Mouse (Mus musculus) limb, embryonic 12.5 days (tissue): ENCODE results near the gene Scml4. TPM values are rescaled to one million over a fixed set of nuclear protein-coding genes. Genes with fewer than 3 reads are reported as not detected.

Source experiments
- ATAC-seq: fragments of 200-750 bp; cut with Nextera tagmentation; 2 replicates; pipeline ENCODE4 v1.8.0; 2017; ENCODE audit warnings: low read depth, moderate TSS enrichment; ENCODE audit not compliant: insufficient number of reproducible peaks, insufficient read depth, low FRiP score, low TSS enrichment
- H3K27ac ChIP-seq: fragments of 300-500 bp; sonication (generic); 2 replicates; pipeline ENCODE4 v1.5.1; 2016; ENCODE audit warnings: mild to moderate bottlenecking, moderate library complexity
- H3K27me3 ChIP-seq: fragments of 300-500 bp; sonication (generic); 2 replicates; pipeline ENCODE4 v1.6.1; 2016; ENCODE audit warnings: mild to moderate bottlenecking, moderate library complexity
- H3K36me3 ChIP-seq: fragments of 300-500 bp; sonication (generic); 2 replicates; pipeline ENCODE4 v1.6.1; 2016; ENCODE audit warnings: mild to moderate bottlenecking, moderate library complexity
- H3K4me1 ChIP-seq: fragments of 300-500 bp; sonication (generic); replicated peaks from 2 replicates; pipeline ENCODE4 v1.6.1; 2016
- H3K4me2 ChIP-seq: fragments of 300-500 bp; sonication (generic); 2 replicates; pipeline ENCODE4 v1.6.1; 2016; ENCODE audit warnings: mild to moderate bottlenecking, moderate library complexity
- H3K4me3 ChIP-seq: fragments of 300-500 bp; sonication (generic); replicated peaks from 2 replicates; pipeline ENCODE4 v1.5.1; 2016; ENCODE audit warnings: mild to moderate bottlenecking
- H3K9ac ChIP-seq: fragments of 300-500 bp; sonication (generic); replicated peaks from 2 replicates; pipeline ENCODE4 v1.6.1; 2016; ENCODE audit warnings: mild to moderate bottlenecking, moderate library complexity
- H3K9me3 ChIP-seq: fragments of 300-500 bp; sonication (generic); 2 replicates; pipeline ENCODE4 v1.6.1; 2016; ENCODE audit warnings: mild to moderate bottlenecking, moderate library complexity
- WGBS: fragments of 180-500 bp; shearing (Covaris S2); methylation state at CpG from one replicate; pipeline ENCODE4 v1.1.7; 2016; 5-methylcytosine and 5-hydroxymethylcytosine counted together
- polyA plus RNA-seq: library from polyadenylated mRNA; unstranded; fragments of >200 nt; fragmentation: Nextera tagmentation; extraction: Ambion mirVana; gene quantifications from 2 replicates; pipeline ENCODE4 v1.2.1, GENCODE M21; 2016

The Scml4 gene
- polyA plus RNA-seq, 1 experiment from 2014 or later, result 0.89 TPM

DNA sequence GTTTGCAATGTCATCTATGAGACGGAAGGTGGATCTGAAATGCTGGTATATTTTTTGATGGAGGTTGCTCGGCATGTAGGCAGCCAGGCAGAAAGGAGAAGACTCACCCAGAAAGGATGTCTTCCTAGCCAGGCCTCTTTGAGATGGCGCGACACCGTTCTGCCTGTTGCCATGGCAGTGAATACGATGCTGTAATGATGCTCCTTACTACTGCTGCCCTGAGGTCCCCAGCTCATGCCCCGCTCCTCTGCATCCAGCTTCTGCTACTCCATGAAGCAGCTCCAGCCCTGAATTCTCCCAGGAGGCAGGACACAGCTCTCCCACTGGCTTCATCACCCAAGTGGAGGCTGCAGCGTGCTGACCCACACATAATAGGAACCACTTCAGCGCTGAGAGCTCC lies 130.8 kb downstream of the Scml4 start:
- H3K9ac ChIP-seq, result no peak overlapping the region
- H3K36me3 ChIP-seq, result no peaks in the 10 kb centered on the region
- no peaks in the 10 kb centered on the region for H3K9me3 ChIP-seq
- peaks cover 29% of the 10 kb centered on the region; the same call in 1 of the 2 replicates for H3K27me3 ChIP-seq
- 73% methylated on average over 9 of the region's 9 CpGs for WGBS
- no peak overlapping the region for H3K27ac ChIP-seq
- no peak overlapping the region for H3K4me3 ChIP-seq
- peaks cover 51% of the 10 kb centered on the region for H3K4me1 ChIP-seq
- H3K4me2 ChIP-seq, result no peak overlapping the region
- no peak for ATAC-seq

DNA sequence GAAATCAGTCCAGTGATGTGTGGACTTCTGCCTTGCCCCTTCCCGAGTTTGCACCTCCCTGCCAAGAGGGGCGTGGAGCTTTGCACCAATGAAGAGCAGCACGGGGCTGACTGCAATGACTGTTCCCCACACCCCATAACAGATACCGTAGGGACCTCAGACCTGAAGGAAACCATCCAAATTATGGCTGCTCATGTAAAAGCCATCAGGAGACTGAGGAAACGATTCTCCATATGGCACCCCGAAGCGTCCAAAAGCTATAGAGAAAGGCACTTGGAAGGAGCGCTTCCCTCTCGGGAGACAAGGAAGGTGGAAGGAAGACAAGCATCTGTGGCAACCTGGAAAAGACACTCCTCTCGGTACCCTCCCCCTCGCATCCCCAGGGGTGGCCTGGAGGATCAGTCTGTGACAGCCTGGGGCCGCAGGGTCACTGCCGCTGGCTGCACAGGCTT lies 134.2 kb downstream of the Scml4 start:
- 0 out of 2 replicates have a peak overlapping the region, but pooled peaks have one; percentile 35 for H3K27ac ChIP-seq
- H3K4me1 ChIP-seq, result peaks cover 40% of the 10 kb centered on the region
- ATAC-seq, result peak; percentile 52; the same call in 1 of the 2 replicates
- H3K9me3 ChIP-seq, result no peaks in the 10 kb centered on the region
- no peaks in the 10 kb centered on the region for H3K36me3 ChIP-seq
- peaks cover 29% of the 10 kb centered on the region; the same call in 1 of the 2 replicates for H3K27me3 ChIP-seq
- no peak overlapping the region for H3K4me3 ChIP-seq
- 13% methylated on average over 13 of the region's 13 CpGs for WGBS
- H3K9ac ChIP-seq, result no peak overlapping the region
- H3K4me2 ChIP-seq, result peak overlapping the region; percentile 42

DNA sequence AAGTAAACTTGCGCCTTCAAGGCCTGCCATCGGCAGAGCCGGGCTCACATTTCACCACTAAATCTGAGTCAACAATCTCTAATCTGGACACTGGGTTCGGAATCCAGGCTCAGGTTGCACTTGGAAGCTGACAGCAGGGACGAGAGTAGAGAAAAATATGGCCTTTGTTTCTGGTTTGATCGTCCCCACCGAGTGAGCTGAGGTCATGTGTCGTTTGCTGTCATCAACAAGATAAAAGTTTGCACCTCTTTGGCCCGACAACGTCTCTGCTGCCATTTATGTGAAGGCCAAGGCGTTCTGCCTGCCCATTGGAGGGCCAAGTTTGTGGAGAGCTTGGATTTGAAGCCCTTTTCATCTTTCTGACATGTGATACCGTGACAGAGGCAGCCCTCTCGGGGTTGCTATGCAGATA lies 135.3 kb downstream of the Scml4 start:
- peak overlapping the region; percentile 73 for H3K27ac ChIP-seq
- ATAC-seq, result no peak
- H3K9ac ChIP-seq, result no peak overlapping the region
- H3K4me2 ChIP-seq, result peak overlapping the region; percentile 2; the same call in 1 of the 2 replicates
- no peaks in the 10 kb centered on the region for H3K9me3 ChIP-seq
- H3K27me3 ChIP-seq, result peaks cover 28% of the 10 kb centered on the region; the same call in 1 of the 2 replicates
- no peak overlapping the region for H3K4me3 ChIP-seq
- peaks cover 40% of the 10 kb centered on the region for H3K4me1 ChIP-seq
- 15% methylated on average over 13 of the region's 13 CpGs for WGBS
- H3K36me3 ChIP-seq, result no peaks in the 10 kb centered on the region

DNA sequence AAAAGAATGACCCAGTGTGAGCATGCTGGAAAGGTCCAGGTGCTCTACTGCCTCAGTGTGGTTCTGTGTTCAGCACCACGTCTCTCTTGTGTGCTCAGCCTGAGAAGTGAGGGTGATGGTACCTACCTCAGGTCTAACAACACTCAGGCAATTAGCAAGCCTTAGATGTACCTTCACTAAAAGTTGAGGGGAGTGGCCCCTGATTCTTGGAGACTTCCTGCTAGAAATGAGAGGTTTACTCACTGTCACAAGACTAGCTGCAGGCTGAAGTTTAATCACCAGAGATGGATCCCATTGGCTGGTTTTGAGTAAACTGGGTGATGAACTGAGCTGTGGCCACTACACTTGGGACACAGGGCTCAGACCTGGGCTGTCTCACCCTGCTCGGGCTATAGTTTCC lies 137.1 kb downstream of the Scml4 start:
- Histone ChIP-seq H3K4me3 (no peak overlapping the region), H3K9ac (no peak overlapping the region), H3K27ac (no peak overlapping the region), H3K27me3 (peaks cover 17% of the 10 kb centered on the region; the same call in 1 of the 2 replicates), H3K9me3 (no peaks in the 10 kb centered on the region), H3K4me2 (no peak overlapping the region), H3K4me1 (peaks cover 45% of the 10 kb centered on the region), H3K36me3 (no peaks in the 10 kb centered on the region)
- no peak for ATAC-seq
- 74% methylated on average over 2 of the region's 2 CpGs for WGBS

DNA sequence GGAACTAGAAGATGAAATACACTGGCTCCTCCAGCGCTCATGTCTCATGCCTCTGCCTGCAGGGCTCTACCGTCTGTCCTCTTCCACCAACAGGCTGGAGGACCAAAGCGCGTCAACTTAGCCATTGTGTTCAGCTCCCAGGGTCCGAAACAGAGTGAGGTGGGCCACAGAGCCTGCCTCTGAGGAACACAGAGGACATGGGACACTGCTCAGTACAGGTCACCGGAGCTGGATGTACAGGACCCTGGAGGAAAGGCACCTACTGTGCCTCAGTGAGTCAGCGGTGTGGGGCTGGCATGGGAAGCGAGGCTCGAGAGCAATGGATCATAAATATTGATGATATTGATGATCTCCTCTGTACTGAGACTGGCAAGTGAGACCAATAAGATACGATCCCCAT lies 139.2 kb downstream of the Scml4 start:
- no peak overlapping the region for H3K4me2 ChIP-seq
- H3K9ac ChIP-seq, result no peak overlapping the region
- H3K36me3 ChIP-seq, result no peaks in the 10 kb centered on the region
- H3K27ac ChIP-seq, result no peak overlapping the region
- ATAC-seq, result no peak
- H3K4me3 ChIP-seq, result no peak overlapping the region
- H3K27me3 ChIP-seq, result 0 out of 2 replicates have a peak, but pooled peaks cover 3% of the 10 kb centered on the region
- H3K9me3 ChIP-seq, result no peaks in the 10 kb centered on the region
- peaks cover 51% of the 10 kb centered on the region for H3K4me1 ChIP-seq
- 97% methylated on average over 10 of the region's 10 CpGs for WGBS

DNA sequence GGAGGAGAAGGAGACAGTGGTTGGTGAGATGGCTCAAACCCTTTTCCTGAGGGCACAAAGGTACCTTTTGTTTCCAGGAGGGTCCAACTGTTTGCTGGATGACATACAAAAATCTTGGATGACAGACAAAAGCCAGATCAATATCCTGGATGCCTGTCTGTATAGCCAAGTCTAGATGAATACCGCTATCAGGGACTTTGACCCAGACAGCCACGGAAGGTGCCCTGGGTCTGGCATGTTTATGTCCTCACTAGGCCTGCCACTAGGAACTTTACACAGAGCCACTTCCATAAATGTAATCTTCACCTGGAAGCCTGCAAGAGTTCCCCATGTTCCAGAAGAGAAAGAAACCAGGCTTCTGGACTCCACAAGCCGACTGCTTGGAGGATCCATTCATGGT lies 141.3 kb downstream of the Scml4 start:
- no peak overlapping the region for H3K9ac ChIP-seq

DNA sequence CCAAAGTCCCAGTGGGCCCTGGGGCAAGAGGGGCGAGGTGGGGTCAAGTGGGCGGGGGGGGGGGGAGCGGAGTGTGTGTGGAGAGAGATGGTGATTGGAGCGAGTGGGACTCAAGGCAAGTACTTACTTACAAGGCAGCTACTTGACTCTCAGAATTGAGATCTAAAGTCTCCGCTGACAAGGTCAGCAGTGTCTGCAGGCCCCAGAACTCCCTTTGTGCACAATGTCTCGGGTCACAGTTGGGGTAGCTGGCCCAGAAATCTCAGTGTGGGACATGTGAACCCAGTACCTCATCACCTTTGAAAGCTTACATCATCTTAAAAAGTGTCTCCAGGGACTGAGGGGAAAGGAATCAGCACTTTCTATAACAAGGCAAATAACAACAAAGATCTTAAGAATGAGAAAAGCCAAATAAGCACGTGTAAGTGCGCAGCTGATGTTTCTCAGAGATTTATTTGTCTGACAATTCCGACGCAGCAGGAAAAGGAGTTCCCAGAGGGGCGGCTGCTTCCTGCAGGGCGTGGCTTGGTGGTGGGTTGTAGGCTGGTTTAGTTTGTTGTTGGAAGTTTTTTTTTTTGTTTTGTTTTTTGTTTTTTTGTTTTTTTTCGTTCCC lies 142.0 kb downstream of the Scml4 start:
- WGBS, result 5% methylated on average over 12 of the region's 13 CpGs
- no peak for ATAC-seq
- no peaks in the 10 kb centered on the region for H3K9me3 ChIP-seq
- peak overlapping the region; percentile 65 for H3K4me2 ChIP-seq
- no peak overlapping the region for H3K9ac ChIP-seq
- peaks cover 34% of the 10 kb centered on the region for H3K4me1 ChIP-seq
- H3K27me3 ChIP-seq, result 0 out of 2 replicates have a peak, but pooled peaks cover 5% of the 10 kb centered on the region
- no peaks in the 10 kb centered on the region for H3K36me3 ChIP-seq
- H3K4me3 ChIP-seq, result peak overlapping the region; percentile 34
- peak overlapping the region; percentile 53; the same call in 1 of the 2 replicates for H3K27ac ChIP-seq

More for the DNA sequence above, 141.3 kb downstream of the Scml4 start:
- Histone ChIP-seq H3K4me3 (no peak overlapping the region), H3K4me2 (no peak overlapping the region), H3K4me1 (peaks cover 38% of the 10 kb centered on the region), H3K36me3 (no peaks in the 10 kb centered on the region), H3K27ac (no peak overlapping the region), H3K9me3 (no peaks in the 10 kb centered on the region), H3K27me3 (no peaks in the 10 kb centered on the region)
- 73% methylated on average over 3 of the region's 3 CpGs for whole genome bisulfite sequencing
- no peak for ATAC-seq

DNA sequence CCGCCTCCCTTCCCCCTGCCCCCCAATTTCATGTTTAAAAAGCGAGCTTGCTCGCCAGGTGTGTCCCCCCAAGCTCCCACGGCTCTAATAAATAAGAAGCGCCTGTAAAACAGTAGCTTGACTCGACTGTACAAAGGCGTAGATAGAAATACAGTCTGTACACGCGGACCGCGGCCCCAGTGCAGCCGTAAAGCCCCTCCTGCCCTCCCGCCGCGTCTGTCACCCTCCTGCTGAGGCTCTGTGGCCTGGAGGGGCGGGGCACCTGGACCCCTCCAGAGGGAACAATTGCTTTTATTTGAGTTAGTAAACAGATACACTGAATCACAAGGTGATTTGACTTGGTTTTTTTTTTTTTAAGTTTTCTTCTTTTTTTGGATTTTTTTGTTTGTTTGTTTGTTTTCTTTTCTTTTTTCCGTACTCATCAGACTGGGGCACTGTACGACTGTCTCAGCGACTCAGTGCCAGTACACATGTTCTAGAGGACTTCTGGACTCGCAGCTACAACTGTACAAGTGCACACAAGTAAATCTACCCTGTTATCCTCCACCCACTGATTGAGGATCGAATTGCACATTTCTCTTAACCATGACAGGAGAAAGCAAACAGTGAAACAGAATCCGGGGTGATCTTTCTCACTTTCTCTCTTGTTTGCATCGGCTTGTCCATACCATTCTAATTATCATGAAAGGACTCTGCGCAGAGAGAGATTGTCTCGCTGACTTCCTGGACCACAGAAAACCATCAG lies 142.7 kb downstream of the Scml4 start:
- Histone ChIP-seq H3K4me1 (peaks cover 34% of the 10 kb centered on the region), H3K27me3 (0 out of 2 replicates have a peak, but pooled peaks cover 5% of the 10 kb centered on the region), H3K4me3 (peak overlapping the region; percentile 34), H3K9me3 (no peaks in the 10 kb centered on the region), H3K36me3 (no peaks in the 10 kb centered on the region), H3K4me2 (peak overlapping the region; percentile 65), H3K27ac (peak overlapping the region; percentile 74; the same call in 1 of the 2 replicates), H3K9ac (no peak overlapping the region; the same call in 1 of the 2 replicates)
- ATAC-seq, result no peak; the same call in 1 of the 2 replicates
- WGBS, result 2% methylated on average over 25 of the region's 25 CpGs

DNA sequence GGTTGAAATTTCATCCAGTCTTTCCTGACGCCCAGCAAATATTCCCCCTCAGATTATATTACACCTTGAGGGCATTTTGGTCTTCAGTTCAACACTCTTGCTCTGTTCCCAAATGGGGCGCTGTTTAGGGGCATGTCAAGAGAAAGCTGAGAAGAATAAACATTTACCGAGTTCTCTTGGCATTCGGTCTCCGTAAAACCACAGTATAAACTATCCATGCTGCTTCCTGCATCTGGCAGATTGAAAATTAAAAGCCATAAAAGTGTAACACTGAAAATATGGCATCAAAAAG lies 143.2 kb downstream of the Scml4 start:
- no peak for ATAC-seq
- Histone ChIP-seq H3K27me3 (0 out of 2 replicates have a peak, but pooled peaks cover 5% of the 10 kb centered on the region), H3K9me3 (no peaks in the 10 kb centered on the region), H3K36me3 (no peaks in the 10 kb centered on the region), H3K4me1 (peaks cover 34% of the 10 kb centered on the region), H3K4me2 (peak overlapping the region; percentile 65), H3K9ac (no peak overlapping the region), H3K4me3 (no peak overlapping the region; the same call in 1 of the 2 replicates), H3K27ac (peak overlapping the region; percentile 47; the same call in 1 of the 2 replicates)
- 8% methylated on average over 5 of the region's 5 CpGs for WGBS

DNA sequence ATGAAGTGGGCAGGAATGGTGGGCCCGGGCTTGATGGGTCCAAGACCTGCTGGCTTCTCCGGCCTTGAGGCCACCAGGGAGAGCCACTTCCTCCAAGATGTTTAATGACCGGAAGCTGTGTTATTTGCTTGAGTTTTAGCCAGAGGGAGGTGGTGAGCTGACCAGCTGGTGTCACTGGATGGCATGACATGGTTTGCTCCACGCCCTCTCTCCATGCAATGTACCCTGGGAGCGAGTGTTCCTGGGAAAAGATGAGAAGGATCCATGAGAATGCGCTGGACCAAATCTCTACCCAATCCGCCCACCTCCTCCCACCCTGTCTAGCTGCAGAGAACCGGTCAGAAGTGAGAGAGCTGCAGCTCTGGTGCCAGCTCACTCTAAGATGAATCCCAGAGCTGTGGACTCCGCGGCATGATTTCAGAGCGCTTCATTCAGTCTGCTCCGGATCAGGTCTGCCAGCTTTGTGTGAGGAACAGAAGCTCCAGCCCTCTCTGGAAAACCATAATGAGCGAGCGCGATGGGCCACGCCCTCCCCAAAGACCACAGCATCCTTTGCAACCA lies 144.1 kb downstream of the Scml4 start:
- H3K27me3 ChIP-seq, result 0 out of 2 replicates have a peak, but pooled peaks cover 5% of the 10 kb centered on the region
- no peaks in the 10 kb centered on the region for H3K9me3 ChIP-seq
- H3K9ac ChIP-seq, result no peak overlapping the region
- H3K4me2 ChIP-seq, result no peak overlapping the region
- H3K4me1 ChIP-seq, result peaks cover 34% of the 10 kb centered on the region
- no peak overlapping the region for H3K4me3 ChIP-seq
- no peaks in the 10 kb centered on the region for H3K36me3 ChIP-seq
- peak overlapping the region; percentile 29; the same call in 1 of the 2 replicates for H3K27ac ChIP-seq
- no peak for ATAC-seq
- WGBS, result 90% methylated on average over 16 of the region's 16 CpGs

DNA sequence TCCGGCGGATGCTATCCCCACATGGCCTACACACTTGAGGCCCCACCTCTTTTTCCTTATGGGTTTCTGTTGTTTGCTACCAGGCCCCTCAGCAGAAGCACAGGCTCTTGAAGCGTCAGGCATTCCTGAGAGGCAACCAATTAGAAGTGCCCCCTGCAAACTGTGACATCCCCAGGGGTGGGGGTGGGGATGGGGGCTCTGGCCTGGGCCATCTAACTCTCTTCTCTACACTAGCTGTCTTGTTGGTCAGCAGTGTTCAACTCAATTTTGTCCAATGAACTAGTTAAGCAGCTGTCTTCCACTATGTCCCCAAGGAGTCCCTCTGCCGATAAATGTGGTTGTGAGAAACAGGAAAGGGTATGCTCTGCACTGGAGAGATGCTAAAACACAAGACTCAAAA lies 144.9 kb downstream of the Scml4 start:
- WGBS, result 86% methylated on average over 4 of the region's 4 CpGs
- no peak overlapping the region for H3K4me2 ChIP-seq
- peaks cover 34% of the 10 kb centered on the region for H3K4me1 ChIP-seq
- no peak overlapping the region for H3K27ac ChIP-seq
- no peaks in the 10 kb centered on the region for H3K9me3 ChIP-seq
- ATAC-seq, result no peak
- H3K27me3 ChIP-seq, result 0 out of 2 replicates have a peak, but pooled peaks cover 5% of the 10 kb centered on the region
- H3K36me3 ChIP-seq, result no peaks in the 10 kb centered on the region
- no peak overlapping the region for H3K4me3 ChIP-seq
- no peak overlapping the region for H3K9ac ChIP-seq
